Mouse (Mus musculus): ENCODE results near the gene Selenos.

- no peak for TF ChIP-seq CTCF (IDR thresholded peaks at IDR 0.05; ENCODE audit: insufficient read depth, low read length)
- no peak for TF ChIP-seq POLR2A (IDR thresholded peaks at IDR 0.05; ENCODE audit: borderline replicate concordance, extremely low read depth, low read depth, low read length)
Measured at GRCm38 (mm10) chr7:66048446-66049230, 30.8 kb upstream of the Selenos start.

All from lung, adult 2 months (tissue).